Mouse (Mus musculus): Measurements from ENCODE around the gene S100a16.

DNA sequence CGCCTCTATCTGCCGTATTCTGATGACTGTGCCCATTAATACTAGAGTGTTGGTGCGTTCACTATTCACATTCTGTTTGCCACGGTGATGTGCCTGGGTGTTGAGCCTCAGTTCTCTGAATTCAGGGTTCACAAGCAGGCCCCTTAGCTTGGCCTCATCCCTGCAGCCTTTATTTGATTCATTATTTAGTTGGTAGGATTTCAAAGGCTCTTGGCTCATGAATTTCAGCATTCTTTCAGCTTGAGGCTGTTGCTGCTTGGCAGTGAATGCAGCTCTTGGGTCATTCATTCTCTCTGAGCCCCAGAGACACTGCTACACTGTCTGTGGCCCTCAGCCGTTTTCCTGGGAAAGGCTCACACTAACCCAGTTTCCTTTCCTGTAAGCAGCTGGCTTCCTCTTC is 18.9 kb downstream of the S100a16 start:
- TF ChIP-seq CTCF (IDR thresholded peaks at IDR 0.05; ENCODE audit: control insufficient read depth, insufficient read depth, low read length) (no peak), POLR2A (IDR thresholded peaks at IDR 0.05; ENCODE audit: borderline replicate concordance, control insufficient read depth, low read depth, low read length) (no peak)
